Mouse (Mus musculus) megakaryocyte, embryonic 14.5 days (primary cell): ENCODE results near the gene Ola1. TPM values are rescaled to one million over a fixed set of nuclear protein-coding genes. Genes with fewer than 3 reads are reported as not detected.

Source experiments
- H3K27me3 ChIP-seq: replicated peaks from 2 replicates; pipeline ENCODE3; 2012; ENCODE audit warnings: inconsistent platforms
- H3K36me3 ChIP-seq: replicated peaks from 2 replicates; pipeline ENCODE3; 2012; ENCODE audit warnings: low read length, inconsistent platforms, mixed read lengths
- H3K4me1 ChIP-seq: 2 replicates; pipeline ENCODE4 v1.6.1; 2012; ENCODE audit warnings: inconsistent platforms
- H3K4me3 ChIP-seq: replicated peaks from 2 replicates; pipeline ENCODE3; 2012; ENCODE audit warnings: moderate library complexity, mild to moderate bottlenecking, inconsistent platforms
- H3K9me3 ChIP-seq: 2 replicates; pipeline ENCODE4 v1.6.1; 2012; ENCODE audit warnings: inconsistent platforms
- FLI1 ChIP-seq: IDR thresholded peaks from 2 replicates; pipeline ENCODE4 v1.6.1; 2012; ENCODE audit warnings: low read length, inconsistent platforms, mixed read lengths
- GATA1 ChIP-seq: IDR thresholded peaks from 3 replicates; pipeline ENCODE4 v1.6.1; 2012; ENCODE audit warnings: mixed read lengths, low read length, inconsistent platforms, borderline replicate concordance
- polyA plus RNA-seq: library from polyadenylated mRNA; stranded (reverse); fragments of >175 nt; gene quantifications from 2 replicates; pipeline ENCODE4 v1.2.3, GENCODE M21; 2012; ENCODE audit warnings: low replicate concordance; ENCODE audit not compliant: insufficient read depth

Gene Ola1
- polyA plus RNA-seq, 1 experiment = 26.7 TPM

GRCm38 (mm10) chr2:73071201-73071600 is 147.5 kb downstream of the Ola1 start:
- H3K4me3 ChIP-seq = no peak overlapping the region
- peaks cover 26% of the 10 kb centered on the region for H3K4me1 ChIP-seq
- peaks cover under 1% of the 10 kb centered on the region for H3K9me3 ChIP-seq
- TF ChIP-seq FLI1 (no peak), GATA1 (no peak)
- no peaks in the 10 kb centered on the region for H3K36me3 ChIP-seq
- peaks cover 17% of the 10 kb centered on the region for H3K27me3 ChIP-seq

GRCm38 (mm10) chr2:73070449-73071076 is 148.2 kb downstream of the Ola1 start:
- H3K4me1 ChIP-seq = peaks cover 30% of the 10 kb centered on the region
- H3K4me3 ChIP-seq = no peak overlapping the region
- H3K36me3 ChIP-seq = no peaks in the 10 kb centered on the region
- peaks cover 17% of the 10 kb centered on the region for H3K27me3 ChIP-seq
- no peaks in the 10 kb centered on the region for H3K9me3 ChIP-seq
- TF ChIP-seq GATA1 (no peak), FLI1 (no peak)

DNA sequence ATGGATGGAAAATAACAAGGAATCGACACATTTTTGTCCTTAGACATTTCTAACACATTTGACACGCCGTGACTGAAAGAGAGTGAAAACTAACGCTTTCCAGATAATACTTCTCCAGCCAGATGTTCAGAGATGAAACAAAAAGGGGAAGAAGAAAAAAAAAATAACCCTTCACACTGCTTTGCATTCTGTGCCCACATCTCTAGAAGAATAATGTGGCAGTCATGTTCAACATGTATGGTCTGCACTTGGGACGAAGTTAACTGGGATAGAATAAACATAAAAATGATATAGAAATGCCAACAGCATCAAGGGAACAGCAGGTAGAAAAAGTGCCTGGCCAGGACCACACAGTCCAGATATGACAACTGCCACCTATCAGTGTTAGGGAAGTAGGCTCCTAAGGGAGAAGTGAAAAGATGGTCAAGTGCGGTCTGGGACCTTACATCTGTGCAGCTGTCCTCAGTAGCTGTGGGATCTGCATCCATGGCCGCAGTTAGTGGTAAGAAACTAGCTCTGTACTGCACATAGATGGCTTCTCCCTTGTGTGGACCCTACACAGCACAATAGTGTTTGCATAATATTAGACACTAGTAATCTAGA is 149.4 kb downstream of the Ola1 start:
- TF ChIP-seq FLI1 = no peak
- TF ChIP-seq GATA1 = no peak
- Histone ChIP-seq H3K4me3 (no peak overlapping the region), H3K4me1 (peaks cover 30% of the 10 kb centered on the region), H3K36me3 (no peaks in the 10 kb centered on the region), H3K27me3 (peaks cover 17% of the 10 kb centered on the region), H3K9me3 (no peaks in the 10 kb centered on the region)

DNA sequence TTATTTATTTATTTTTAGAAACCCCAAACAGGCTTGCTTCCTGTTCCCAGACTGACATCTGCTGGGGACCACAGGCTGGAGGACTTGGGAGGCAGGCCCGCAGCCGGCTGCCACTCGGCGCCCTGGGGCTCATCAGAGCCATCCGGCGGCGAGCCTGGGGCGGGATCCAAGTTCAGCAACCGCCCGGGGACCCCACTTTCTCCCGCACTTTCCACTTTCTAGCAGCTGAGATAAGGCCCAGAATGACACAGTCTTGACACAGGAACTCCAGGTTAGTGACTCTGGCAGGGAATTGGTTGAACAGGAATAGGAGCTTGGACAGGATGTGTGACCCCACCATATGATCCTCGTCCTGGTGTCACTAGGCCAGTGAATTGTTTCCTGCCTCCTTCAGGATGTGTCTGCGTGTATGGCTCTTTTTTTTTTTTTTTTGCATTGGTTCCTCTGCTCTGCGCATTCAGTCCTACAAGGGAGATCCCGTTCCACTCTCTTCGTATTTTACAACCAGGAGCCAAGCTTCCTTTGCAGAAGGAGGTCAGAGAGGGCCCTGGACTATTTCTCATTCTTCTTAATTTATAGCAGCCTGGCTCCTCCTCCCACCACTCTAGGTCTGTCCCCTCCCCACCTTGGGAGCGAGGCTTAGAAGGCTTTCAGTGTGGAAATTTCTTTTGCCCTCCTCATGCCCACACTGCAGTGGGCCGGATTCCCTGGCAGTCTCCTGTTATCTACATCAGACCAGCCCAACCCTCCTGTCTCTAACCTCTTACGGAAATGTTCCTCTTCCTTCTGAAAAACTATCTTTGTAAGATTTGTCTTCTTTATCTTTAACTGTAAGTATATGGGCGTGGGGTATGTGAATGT is 152.2 kb downstream of the Ola1 start:
- Histone ChIP-seq H3K4me1 (peaks cover 31% of the 10 kb centered on the region), H3K9me3 (no peaks in the 10 kb centered on the region), H3K4me3 (peak overlapping the region; percentile 29), H3K36me3 (no peaks in the 10 kb centered on the region), H3K27me3 (peaks cover 11% of the 10 kb centered on the region)
- TF ChIP-seq FLI1 (no peak), GATA1 (no peak)

DNA sequence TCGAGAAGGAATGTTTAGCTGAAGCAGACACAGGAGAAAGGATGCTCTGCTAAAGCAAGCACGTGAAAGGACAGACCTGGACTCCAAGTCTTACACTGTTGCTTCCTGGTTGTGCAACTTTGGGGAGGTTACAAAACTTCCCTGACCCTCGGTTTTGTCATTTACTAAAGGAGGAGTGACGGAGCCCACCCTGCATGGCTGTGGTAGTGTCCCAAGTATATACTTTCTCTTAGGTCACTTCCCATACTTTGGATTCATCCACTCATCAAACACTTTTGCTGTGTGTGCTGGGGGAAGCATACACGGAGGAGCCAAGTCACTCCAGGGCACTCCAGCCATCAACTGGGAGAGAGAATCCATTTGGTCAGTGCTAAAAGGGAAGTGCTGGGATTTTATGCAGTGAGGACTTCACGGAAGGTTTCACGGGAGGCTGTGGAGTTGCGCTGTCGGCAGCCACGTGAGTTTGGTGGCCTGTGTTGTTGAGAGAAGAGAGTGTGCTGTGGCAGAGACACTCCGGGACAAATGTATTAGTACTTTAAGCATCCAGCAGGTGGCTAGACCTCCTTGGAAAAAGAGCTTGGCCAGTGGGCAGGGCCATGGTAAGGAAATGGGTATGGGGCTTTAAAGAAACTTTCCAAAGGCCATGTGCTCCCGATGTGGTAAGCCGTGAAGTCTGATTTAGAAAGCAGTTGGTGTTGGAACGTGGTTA is 154.7 kb downstream of the Ola1 start:
- TF ChIP-seq GATA1 (no peak), FLI1 (no peak)
- no peak overlapping the region for H3K4me3 ChIP-seq
- peaks cover 30% of the 10 kb centered on the region for H3K4me1 ChIP-seq
- no peaks in the 10 kb centered on the region for H3K36me3 ChIP-seq
- H3K27me3 ChIP-seq = peaks cover 9% of the 10 kb centered on the region
- no peaks in the 10 kb centered on the region for H3K9me3 ChIP-seq

GRCm38 (mm10) chr2:73060259-73060585 is 158.5 kb downstream of the Ola1 start:
- TF ChIP-seq FLI1 (no peak), GATA1 (no peak)
- Histone ChIP-seq H3K4me3 (no peak overlapping the region), H3K9me3 (no peaks in the 10 kb centered on the region), H3K36me3 (no peaks in the 10 kb centered on the region), H3K27me3 (peaks cover 2% of the 10 kb centered on the region), H3K4me1 (peaks cover 22% of the 10 kb centered on the region)

GRCm38 (mm10) chr2:73059550-73060258 is 159.0 kb downstream of the Ola1 start:
- peaks cover 3% of the 10 kb centered on the region for H3K9me3 ChIP-seq
- no peak for TF ChIP-seq FLI1
- TF ChIP-seq GATA1 = no peak
- peaks cover 2% of the 10 kb centered on the region for H3K27me3 ChIP-seq
- H3K36me3 ChIP-seq = no peaks in the 10 kb centered on the region
- peaks cover 22% of the 10 kb centered on the region for H3K4me1 ChIP-seq
- H3K4me3 ChIP-seq = no peak overlapping the region

DNA sequence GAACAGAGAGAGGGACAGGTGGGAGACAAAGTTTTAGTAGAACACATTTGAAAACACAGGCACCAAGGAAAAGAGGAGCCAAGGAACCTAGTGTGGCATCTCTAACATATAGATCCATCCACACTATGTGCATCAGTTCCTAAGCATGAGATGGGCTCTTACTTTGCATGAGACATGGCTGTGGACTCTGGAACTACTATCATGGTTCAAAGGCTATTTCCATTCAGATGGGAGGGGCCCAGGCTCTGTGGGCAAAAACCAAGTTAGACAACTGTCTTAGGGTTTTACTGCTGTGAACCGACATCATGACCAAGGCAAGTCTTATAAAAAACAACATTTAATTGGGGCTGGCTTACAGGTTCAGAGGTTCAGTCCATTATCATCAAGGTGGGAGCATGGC is 160.4 kb downstream of the Ola1 start:
- Histone ChIP-seq H3K4me1 (peaks cover 31% of the 10 kb centered on the region), H3K4me3 (no peak overlapping the region), H3K27me3 (peaks cover 2% of the 10 kb centered on the region), H3K36me3 (no peaks in the 10 kb centered on the region), H3K9me3 (peaks cover 12% of the 10 kb centered on the region)
- TF ChIP-seq FLI1 (no peak), GATA1 (no peak)

DNA sequence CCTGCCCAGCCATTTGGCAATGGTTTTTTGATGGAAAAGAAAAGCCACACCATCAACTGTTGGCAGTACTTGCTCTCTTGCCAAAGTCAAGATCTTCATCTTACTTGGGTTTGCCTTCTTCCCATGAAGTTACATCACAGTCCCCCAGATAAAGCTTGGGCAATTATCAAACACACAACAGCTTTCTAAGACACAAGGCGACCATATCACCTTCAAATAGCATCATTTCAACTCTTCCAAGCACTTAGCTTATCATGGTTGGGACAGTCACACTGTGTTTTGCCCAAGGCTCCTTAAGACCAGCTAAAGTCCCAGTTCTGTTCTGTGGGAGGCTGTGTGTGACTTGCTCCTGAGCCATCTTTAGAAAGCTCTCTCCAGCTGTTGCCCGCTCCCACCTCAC is 161.1 kb downstream of the Ola1 start:
- Histone ChIP-seq H3K9me3 (peaks cover 19% of the 10 kb centered on the region), H3K4me1 (peaks cover 31% of the 10 kb centered on the region), H3K4me3 (no peak overlapping the region), H3K27me3 (peaks cover 2% of the 10 kb centered on the region), H3K36me3 (peaks cover 4% of the 10 kb centered on the region)
- no peak for TF ChIP-seq FLI1
- no peak for TF ChIP-seq GATA1
